Mouse (Mus musculus) mouse trophoblast stem cell (cell line): ENCODE results near the gene Tacc3.

Experiments
- in situ Hi-C, 2 experiments: fragments of 300-500 bp; cut with MseI, MboI; formaldehyde crosslinking; loops; 2 replicates in 1 of 2; 3 replicates in 1 of 2; pipeline ENCODE4 v1.15.1; 2025

Tacc3 gene

GRCm38 (mm10) chr5:33722266-33723018, 64.5 kb downstream of the Tacc3 start:
- in situ Hi-C loops = loop anchor here in 1 of 2 experiments (5.0 kb wide), 1 partner anchor 35 kb away; no protein-coding TSS in a partner anchor

GRCm38 (mm10) chr5:33723019-33723640, 65.2 kb downstream of the Tacc3 start:
- in situ Hi-C loops = loop anchor here in 1 of 2 experiments (5.0 kb wide), 1 partner anchor 36 kb away; no protein-coding TSS in a partner anchor

GRCm38 (mm10) chr5:33723641-33724465, 65.9 kb downstream of the Tacc3 start:
- in situ Hi-C loops = loop anchor here in 1 of 2 experiments (5.0 kb wide), 1 partner anchor 37 kb away; no protein-coding TSS in a partner anchor

- in situ Hi-C loops = loop anchor here in 1 of 2 experiments (5.0 kb wide), 1 partner anchor 44 kb away; no protein-coding TSS in a partner anchor
These were observed 68.2 kb downstream of the Tacc3 start for GRCm38 (mm10) chr5:33726081-33726647.

- in situ Hi-C loops = loop anchor here in 1 of 2 experiments (5.0 kb wide), 1 partner anchor 45 kb away; no protein-coding TSS in a partner anchor
These were observed 69.0 kb downstream of the Tacc3 start for GRCm38 (mm10) chr5:33726891-33727290.
